Mouse (Mus musculus): Measurements from ENCODE around the gene Rbl1. TPM values are rescaled to one million over a fixed set of nuclear protein-coding genes. Genes with fewer than 3 reads are reported as not detected.

Gene Rbl1
- polyA plus RNA-seq, 1 experiment from 2014 or later: 23.7 TPM

Other genes with a start within 250 kb of the Rbl1 start
- gene Ndrg3, start 212.5 kb downstream of the Rbl1 start, polyA plus RNA-seq (2016; fragmentation: Nextera tagmentation; extraction: Ambion mirVana): 40.4 and 41.1 TPM in 2 replicates
- gene Dsn1, start 197.4 kb downstream of the Rbl1 start, polyA plus RNA-seq (2016; fragmentation: Nextera tagmentation; extraction: Ambion mirVana): 51.7 and 53.8 TPM in 2 replicates
- 4.5 and 4.7 TPM in 2 replicates for gene Soga1, start 125.3 kb downstream of the Rbl1 start, polyA plus RNA-seq (2016; fragmentation: Nextera tagmentation; extraction: Ambion mirVana)
- not detected in 2 replicates for gene Tldc2, start 117.5 kb downstream of the Rbl1 start, polyA plus RNA-seq (2016; fragmentation: Nextera tagmentation; extraction: Ambion mirVana)
- 26.7 and 27.8 TPM in 2 replicates for gene Samhd1, start 69.3 kb downstream of the Rbl1 start, polyA plus RNA-seq (2016; fragmentation: Nextera tagmentation; extraction: Ambion mirVana)
- 266 and 277 TPM in 2 replicates for gene Rpn2, start 74.5 kb upstream of the Rbl1 start, polyA plus RNA-seq (2016; fragmentation: Nextera tagmentation; extraction: Ambion mirVana)
- gene Mroh8, start 75.0 kb upstream of the Rbl1 start, polyA plus RNA-seq (2016; fragmentation: Nextera tagmentation; extraction: Ambion mirVana): 0.73 and 1.0 TPM in 2 replicates
- gene Ghrh, start 143.0 kb upstream of the Rbl1 start, polyA plus RNA-seq (2016; fragmentation: Nextera tagmentation; extraction: Ambion mirVana): 0.34 and 1.3 TPM in 2 replicates
- 61.1 and 66.5 TPM in 2 replicates for gene Manbal, start 163.1 kb upstream of the Rbl1 start, polyA plus RNA-seq (2016; fragmentation: Nextera tagmentation; extraction: Ambion mirVana)
- gene Src, start 213.9 kb upstream of the Rbl1 start, polyA plus RNA-seq (2016; fragmentation: Nextera tagmentation; extraction: Ambion mirVana): 22.1 and 23.1 TPM in 2 replicates

Data from embryonic facial prominence, embryonic 10.5 days (tissue).